Mouse (Mus musculus): ENCODE results near the gene Hdac7. TPM values are rescaled to one million over a fixed set of nuclear protein-coding genes. Genes with fewer than 3 reads are reported as not detected.

Hdac7 gene
- 26.7 TPM for polyA plus RNA-seq (2015; fragmentation: Illumina TruSeq; extraction: RNeasy Lipid Tissue Mini Kit (QIAGEN cat#74804); ENCODE audit: low read depth, low replicate concordance)

DNA sequence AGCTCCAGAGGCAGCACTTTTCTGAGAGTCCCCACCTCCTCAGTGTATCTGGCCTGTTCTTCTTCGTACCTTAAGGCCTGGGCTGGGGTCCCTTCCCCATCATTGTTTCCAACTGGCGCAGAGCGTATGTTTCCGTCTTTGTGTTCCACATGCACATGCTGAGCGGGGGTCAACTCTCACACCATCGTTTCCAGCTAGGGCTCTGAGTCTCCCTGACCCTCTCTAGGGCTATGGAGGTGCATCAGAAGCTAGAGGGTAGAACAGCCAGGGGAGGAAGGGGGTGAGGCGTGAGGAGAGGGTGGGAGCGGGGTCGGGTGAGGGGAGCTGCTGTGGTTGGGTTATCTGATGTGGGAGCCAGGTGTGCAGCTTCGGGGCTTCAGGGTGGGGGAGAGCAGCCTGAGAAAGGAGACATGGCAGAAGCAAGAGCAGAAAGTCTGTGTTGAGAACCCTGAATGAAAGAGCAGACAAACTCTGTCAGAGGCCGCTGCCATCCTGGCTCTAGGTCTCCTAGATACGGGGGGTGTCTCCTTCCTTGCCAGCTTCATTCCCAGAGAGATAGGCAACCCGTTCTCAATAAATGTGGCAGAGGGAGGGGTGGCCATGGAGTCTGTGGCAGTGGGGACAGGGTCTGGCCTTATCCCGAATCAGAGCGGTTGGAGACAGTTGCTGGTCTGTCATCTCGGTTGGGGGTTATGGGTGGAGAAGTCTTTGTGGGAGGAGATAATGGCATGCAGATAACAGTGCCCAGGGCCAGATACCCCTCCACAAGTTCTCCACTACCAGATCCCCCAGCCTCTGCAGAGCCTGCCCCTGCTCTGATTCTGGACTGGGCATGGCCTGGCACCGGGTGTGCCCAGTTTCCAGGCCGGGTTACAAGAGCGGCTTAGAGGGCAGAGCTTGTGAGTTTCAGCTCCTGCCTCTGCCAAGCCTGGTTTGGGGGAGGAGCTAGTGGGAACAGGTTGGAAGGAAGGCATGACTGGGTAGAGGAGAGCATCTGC is at the start of gene Hdac7:
TSS of gene Hdac7 (minus strand) at position 466 of the 998 bp plus-strand sequence.

DNA sequence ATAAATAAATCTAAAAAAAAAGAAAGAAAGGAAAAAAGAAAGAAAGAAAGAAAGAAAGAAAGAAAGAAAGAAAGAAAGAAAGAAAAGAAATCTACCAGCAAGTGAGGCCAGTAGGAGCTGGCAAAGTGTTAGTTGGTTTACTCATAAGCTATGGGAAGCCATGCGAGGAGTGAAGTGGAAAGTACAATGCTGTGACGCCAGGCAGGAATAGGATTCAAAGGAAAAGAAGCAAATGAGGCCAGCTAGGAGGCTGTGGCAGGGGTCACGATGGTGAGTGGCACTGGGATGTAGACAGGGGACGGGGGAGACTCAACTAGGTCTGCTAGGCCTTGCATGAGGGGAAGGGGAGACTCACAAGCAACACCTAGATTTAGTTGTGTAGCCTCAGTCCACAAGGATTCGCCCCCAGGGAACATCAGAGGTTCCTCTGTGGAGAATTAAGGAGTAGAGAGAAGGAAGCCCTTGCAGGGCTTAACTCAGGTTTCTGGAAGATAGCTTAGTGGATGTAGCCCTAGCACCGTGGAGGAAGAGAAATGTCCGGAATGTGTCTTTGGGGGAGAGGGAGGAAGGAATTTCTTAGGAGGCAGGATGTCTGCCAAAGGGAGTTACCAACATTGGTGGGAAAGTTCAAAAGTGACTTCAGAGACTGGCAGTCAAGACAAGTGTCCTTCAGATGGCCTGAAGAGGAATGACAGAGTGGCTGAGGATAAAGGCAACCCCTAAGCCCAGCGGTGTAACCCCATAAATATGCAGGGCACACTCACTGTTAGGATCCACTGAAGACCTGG is 65.8 kb downstream of the Hdac7 start, which contains the start of gene Slc48a1:
TSS of gene Slc48a1 (plus strand) at position 210 of the 788 bp plus-strand sequence.

DNA sequence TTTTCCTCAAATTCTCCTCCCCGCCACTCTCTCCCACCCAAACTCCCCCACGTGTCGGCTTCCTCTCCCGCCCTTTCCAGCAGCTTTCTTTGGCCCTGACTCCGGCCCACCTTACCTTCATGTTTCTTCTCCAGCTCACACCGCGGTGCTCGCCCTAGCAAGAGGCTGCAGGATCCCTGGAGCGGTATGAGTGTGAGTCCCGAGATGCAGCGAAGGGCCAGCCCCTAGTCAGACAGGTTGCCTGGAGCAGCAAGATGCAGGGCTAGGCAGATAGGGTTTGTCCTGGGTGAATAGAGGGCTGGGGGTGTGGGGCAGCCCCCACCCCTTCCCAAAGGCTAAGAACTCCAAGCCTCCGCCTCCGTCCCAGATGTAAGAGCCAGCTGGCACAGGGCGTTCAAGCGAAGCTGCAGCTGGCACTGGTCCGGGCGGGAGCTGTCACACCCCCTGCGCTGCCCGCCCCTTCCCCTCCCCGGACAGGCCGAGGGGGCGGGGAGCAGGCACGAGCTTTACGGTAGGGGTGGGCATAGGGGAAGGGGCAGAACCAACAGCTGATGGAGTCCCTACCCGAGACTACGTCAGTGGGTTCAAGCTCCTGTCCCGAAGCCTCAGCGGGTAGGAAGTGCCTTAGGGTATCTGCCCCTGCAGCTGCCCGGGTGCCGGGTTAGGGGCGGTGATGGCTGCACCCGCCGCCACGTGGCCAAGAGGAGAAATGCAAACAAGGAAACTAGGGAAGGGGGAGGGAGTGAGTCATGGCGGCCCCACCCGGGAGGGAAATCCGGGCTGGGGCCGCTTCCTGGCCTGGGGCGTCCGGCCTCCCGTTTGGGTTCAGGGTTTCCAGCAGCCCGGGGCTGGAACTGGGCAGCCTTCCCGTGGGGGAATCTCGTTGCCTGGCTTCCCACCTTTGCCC is 76.8 kb downstream of the Hdac7 start, which contains the start of gene Rapgef3:
TSS of gene Rapgef3 (minus strand) at position 693 of the 907 bp plus-strand sequence.

Other genes starting within 250 kb of the Hdac7 start
- gene Rpap3, start 138.7 kb downstream of the Hdac7 start, polyA plus RNA-seq (2015; fragmentation: Illumina TruSeq; extraction: RNeasy Lipid Tissue Mini Kit (QIAGEN cat#74804); ENCODE audit: low read depth, low replicate concordance), result 26.2 TPM
- gene Endou, start 113.2 kb downstream of the Hdac7 start, polyA plus RNA-seq (2015; fragmentation: Illumina TruSeq; extraction: RNeasy Lipid Tissue Mini Kit (QIAGEN cat#74804); ENCODE audit: low read depth, low replicate concordance), result 5.8 TPM
- 26.4 TPM for gene Rapgef3, start 76.5 kb downstream of the Hdac7 start, polyA plus RNA-seq (2015; fragmentation: Illumina TruSeq; extraction: RNeasy Lipid Tissue Mini Kit (QIAGEN cat#74804); ENCODE audit: low read depth, low replicate concordance)
- gene Slc48a1, start 66.0 kb downstream of the Hdac7 start, polyA plus RNA-seq (2015; fragmentation: Illumina TruSeq; extraction: RNeasy Lipid Tissue Mini Kit (QIAGEN cat#74804); ENCODE audit: low read depth, low replicate concordance), result 184 TPM
- 0.31 TPM for gene Vdr, start 66.1 kb upstream of the Hdac7 start, polyA plus RNA-seq (2015; fragmentation: Illumina TruSeq; extraction: RNeasy Lipid Tissue Mini Kit (QIAGEN cat#74804); ENCODE audit: low read depth, low replicate concordance)
- gene Tmem106c, start 119.7 kb upstream of the Hdac7 start, polyA plus RNA-seq (2015; fragmentation: Illumina TruSeq; extraction: RNeasy Lipid Tissue Mini Kit (QIAGEN cat#74804); ENCODE audit: low read depth, low replicate concordance), result 48.7 TPM
- 0.76 TPM for gene Col2a1, start 160.2 kb upstream of the Hdac7 start, polyA plus RNA-seq (2015; fragmentation: Illumina TruSeq; extraction: RNeasy Lipid Tissue Mini Kit (QIAGEN cat#74804); ENCODE audit: low read depth, low replicate concordance)
- gene Pfkm, start 248.1 kb upstream of the Hdac7 start, polyA plus RNA-seq (2015; fragmentation: Illumina TruSeq; extraction: RNeasy Lipid Tissue Mini Kit (QIAGEN cat#74804); ENCODE audit: low read depth, low replicate concordance), result 317 TPM
- 8.4 TPM for gene Senp1, start 249.2 kb upstream of the Hdac7 start, polyA plus RNA-seq (2015; fragmentation: Illumina TruSeq; extraction: RNeasy Lipid Tissue Mini Kit (QIAGEN cat#74804); ENCODE audit: low read depth, low replicate concordance)

Data from brain, adult 10 weeks (tissue).